Mouse (Mus musculus) cortical plate, adult 2 months (tissue): ENCODE measurements around the gene Gnat1. TPM values are rescaled to one million over a fixed set of nuclear protein-coding genes. Genes with fewer than 3 reads are reported as not detected.
A peak's percentile ranks its signal among the peaks of the same experiment; 100 is the strongest.

Experiments used
- H3K27ac ChIP-seq: fragments of 200-500 bp; 2 replicates; pipeline ENCODE4 v1.5.1; 2012; ENCODE audit warnings: low read length, control low read depth, inconsistent platforms; ENCODE audit not compliant: insufficient read depth
- H3K4me1 ChIP-seq: fragments of 200-500 bp; 2 replicates; pipeline ENCODE4 v1.6.1; 2011; ENCODE audit warnings: low read length; ENCODE audit not compliant: control insufficient read depth, insufficient read depth
- H3K4me3 ChIP-seq: fragments of 200-500 bp; 2 replicates; pipeline ENCODE4 v1.5.1; 2011; ENCODE audit warnings: mild to moderate bottlenecking, low read length, control low read depth; ENCODE audit not compliant: insufficient read depth
- CTCF ChIP-seq: fragments of 200-500 bp; IDR thresholded peaks from 2 replicates; pipeline ENCODE4 v1.5.1; 2011; ENCODE audit warnings: mild to moderate bottlenecking, control low read depth, low read length; ENCODE audit not compliant: insufficient read depth; ENCODE audit errors: extremely low read depth
- POLR2A ChIP-seq: fragments of 200-500 bp; IDR thresholded peaks from 2 replicates; pipeline ENCODE4 v1.6.1; 2011; ENCODE audit warnings: mild to moderate bottlenecking, low read length, control low read depth; ENCODE audit not compliant: insufficient read depth; ENCODE audit errors: extremely low read depth
- polyA plus RNA-seq: library from polyadenylated mRNA; depleted of rRNA; stranded (reverse); fragments of >200 nt; gene quantifications from 2 replicates; pipeline ENCODE4 v1.2.3, GENCODE M21; 2012; rRNA removed

The Gnat1 gene
- polyA plus RNA-seq, 1 experiment: 0.42 TPM

GRCm38 (mm10) chr9:107625351-107626128 lies 54.0 kb downstream of the Gnat1 start:
- no peak overlapping the region for H3K4me3 ChIP-seq
- peak overlapping the region; percentile 42; the same call in 1 of the 2 replicates for H3K27ac ChIP-seq
- TF ChIP-seq POLR2A (no peak), CTCF (0 out of 2 replicates have a peak, but pooled peaks have one; percentile 17)
- peaks cover 9% of the 10 kb centered on the region for H3K4me1 ChIP-seq

GRCm38 (mm10) chr9:107624951-107625350 lies 54.6 kb downstream of the Gnat1 start:
- no peak for TF ChIP-seq CTCF
- TF ChIP-seq POLR2A: no peak
- Histone ChIP-seq H3K27ac (peak overlapping the region; percentile 42; the same call in 1 of the 2 replicates), H3K4me3 (no peak overlapping the region), H3K4me1 (peaks cover 9% of the 10 kb centered on the region)

- peaks cover 9% of the 10 kb centered on the region for H3K4me1 ChIP-seq
- TF ChIP-seq CTCF (no peak), POLR2A (no peak)
- H3K4me3 ChIP-seq: no peak overlapping the region
- no peak overlapping the region for H3K27ac ChIP-seq
Observed at GRCm38 (mm10) chr9:107624539-107624938, 55.0 kb downstream of the Gnat1 start.

Other genes starting within 250 kb of the Gnat1 start
- 35.4 and 36.5 TPM in 2 replicates for gene Tmem115, start 145.8 kb downstream of the Gnat1 start, polyA plus RNA-seq
- 29.5 and 31.3 TPM in 2 replicates for gene Cyb561d2, start 137.5 kb downstream of the Gnat1 start, polyA plus RNA-seq
- 66.7 and 67.2 TPM in 2 replicates for gene Nprl2, start 137.5 kb downstream of the Gnat1 start, polyA plus RNA-seq
- gene Zmynd10, start 132.4 kb downstream of the Gnat1 start, polyA plus RNA-seq: 6.0 and 6.7 TPM in 2 replicates
- gene Rassf1, start 128.2 kb downstream of the Gnat1 start, polyA plus RNA-seq: 24.4 and 24.5 TPM in 2 replicates
- 139 and 143 TPM in 2 replicates for gene Tusc2, start 116.5 kb downstream of the Gnat1 start, polyA plus RNA-seq
- gene Hyal2, start 111.8 kb downstream of the Gnat1 start, polyA plus RNA-seq: 9.7 and 10.3 TPM in 2 replicates
- gene Hyal1, start 102.8 kb downstream of the Gnat1 start, polyA plus RNA-seq: 5.0 and 5.7 TPM in 2 replicates
- gene Naa80, start 100.8 kb downstream of the Gnat1 start, polyA plus RNA-seq: 13.8 and 13.9 TPM in 2 replicates
- gene Hyal3, start 98.9 kb downstream of the Gnat1 start, polyA plus RNA-seq: 0.44 and 0.48 TPM in 2 replicates
- 16.3 and 18.6 TPM in 2 replicates for gene Ifrd2, start 92.1 kb downstream of the Gnat1 start, polyA plus RNA-seq
- 2.4 and 4.3 TPM in 2 replicates for gene Sema3b, start 70.5 kb downstream of the Gnat1 start, polyA plus RNA-seq
- gene Gnai2, start 44.3 kb downstream of the Gnat1 start, polyA plus RNA-seq: 283 and 286 TPM in 2 replicates
- gene Slc38a3, start 10.2 kb downstream of the Gnat1 start, polyA plus RNA-seq: 134 and 156 TPM in 2 replicates
- gene Sema3f, start 30.8 kb upstream of the Gnat1 start, polyA plus RNA-seq: 29.1 and 30.1 TPM in 2 replicates
- gene Rbm5, start 91.3 kb upstream of the Gnat1 start, polyA plus RNA-seq: 138 and 156 TPM in 2 replicates
- 60.7 and 62.5 TPM in 2 replicates for gene Rbm6, start 193.5 kb upstream of the Gnat1 start, polyA plus RNA-seq
- gene Mon1a, start 208.4 kb upstream of the Gnat1 start, polyA plus RNA-seq: 29.4 and 31.2 TPM in 2 replicates
- 2.0 and 2.4 TPM in 2 replicates for gene Mst1r, start 227.2 kb upstream of the Gnat1 start, polyA plus RNA-seq
- gene Actl11, start 248.8 kb upstream of the Gnat1 start, polyA plus RNA-seq: not detected in 2 replicates